Mouse (Mus musculus) limb, embryonic 14.5 days (tissue): ENCODE results near the gene Rnase13. TPM values are rescaled to one million over a fixed set of nuclear protein-coding genes. Genes with fewer than 3 reads are reported as not detected.

Experiments
- ATAC-seq: fragments of 200-750 bp; cut with Nextera tagmentation; 2 replicates; pipeline ENCODE4 v1.8.0; 2017; ENCODE audit warnings: low read depth, moderate number of reproducible peaks, moderate TSS enrichment; ENCODE audit not compliant: low FRiP score
- DNase-seq: peaks from one replicate; pipeline ENCODE4 v3.0.0-alpha.2; 2015; ENCODE audit warnings: low spot score
- H3K27ac ChIP-seq: fragments of 300-500 bp; sonication (generic); replicated peaks from 2 replicates; pipeline ENCODE4 v1.5.1; 2014; ENCODE audit warnings: low read depth, mild to moderate bottlenecking, low read length, moderate library complexity, mixed read lengths
- H3K27me3 ChIP-seq: fragments of 300-500 bp; sonication (generic); 2 replicates; pipeline ENCODE4 v1.6.1; 2014; ENCODE audit warnings: low read length, mixed read lengths; ENCODE audit not compliant: control insufficient read depth, insufficient read depth
- H3K36me3 ChIP-seq: fragments of 300-500 bp; sonication (generic); 2 replicates; pipeline ENCODE4 v1.6.1; 2014; ENCODE audit warnings: mild to moderate bottlenecking, low read length, moderate library complexity, mixed read lengths; ENCODE audit not compliant: control insufficient read depth, insufficient read depth
- H3K4me1 ChIP-seq: fragments of 300-500 bp; sonication (generic); 2 replicates; pipeline ENCODE4 v1.6.1; 2014; ENCODE audit warnings: antibody characterized with exemption, low read length, mixed read lengths; ENCODE audit not compliant: control insufficient read depth, insufficient read depth
- H3K4me2 ChIP-seq: fragments of 300-500 bp; sonication (generic); replicated peaks from 2 replicates; pipeline ENCODE4 v1.6.1; 2014; ENCODE audit warnings: low read depth, mild to moderate bottlenecking, low read length, moderate library complexity; ENCODE audit not compliant: severe bottlenecking
- H3K4me3 ChIP-seq: fragments of 300-500 bp; sonication (generic); replicated peaks from 2 replicates; pipeline ENCODE4 v1.5.1; 2014; ENCODE audit warnings: low read length
- H3K9ac ChIP-seq: fragments of 300-500 bp; sonication (generic); 2 replicates; pipeline ENCODE4 v1.6.1; 2014; ENCODE audit warnings: mild to moderate bottlenecking, low read depth, low read length, moderate library complexity; ENCODE audit not compliant: severe bottlenecking
- H3K9me3 ChIP-seq: fragments of 300-500 bp; sonication (generic); 2 replicates; pipeline ENCODE4 v1.6.1; 2016; ENCODE audit warnings: low read length; ENCODE audit not compliant: control insufficient read depth
- POLR2A ChIP-seq: fragments of 200-500 bp; IDR thresholded peaks from 2 replicates; pipeline ENCODE4 v1.8.0; 2012; ENCODE audit warnings: inconsistent platforms, mild to moderate bottlenecking, moderate library complexity, borderline replicate concordance; ENCODE audit not compliant: insufficient read depth, insufficient read length; ENCODE audit errors: extremely low read depth
- WGBS: fragments of 180-500 bp; shearing (Covaris S2); extraction: QIAGEN DNeasy Blood & Tissue Kit; methylation state at CpG from one replicate; pipeline ENCODE4 v1.1.7; 2014; 5-methylcytosine and 5-hydroxymethylcytosine counted together
- polyA plus RNA-seq, 2 experiments: library from polyadenylated mRNA; depleted of rRNA in 1 of 2; stranded (reverse) in 1 of 2; unstranded in 1 of 2; fragments of >200 nt; fragmentation: Nextera tagmentation in 1 of 2; extraction: Ambion mirVana in 1 of 2; gene quantifications; 2 replicates each; pipeline versions ENCODE4 v1.2.1 to v1.2.3; 2012 to 2014

Gene Rnase13
- not detected in 2 replicates for polyA plus RNA-seq (2012; rRNA removed)
- polyA plus RNA-seq (2014; fragmentation: Nextera tagmentation; extraction: Ambion mirVana), result not detected in 2 replicates

GRCm38 (mm10) chr14:51922571-51922865 is at the start of gene Rnase13:
Gene Rnase13 (minus strand): TSS chr14:51922773.
- 0 out of 2 replicates have a peak, but pooled peaks cover 4% of the 10 kb centered on the region for H3K4me1 ChIP-seq
- TF ChIP-seq POLR2A, result no peak
- no peak for DNase-seq
- H3K27ac ChIP-seq, result no peak within 1 kb of the TSS
- 0 out of 2 replicates have a peak within 1 kb of the TSS, but pooled peaks have one; percentile 16 for H3K9ac ChIP-seq
- no peaks in the 10 kb centered on the region for H3K27me3 ChIP-seq
- WGBS, result 76% methylated on average over 7 of the region's 7 CpGs
- H3K4me3 ChIP-seq, result no peak within 1 kb of the TSS
- no peaks in the 10 kb centered on the region for H3K36me3 ChIP-seq
- H3K9me3 ChIP-seq, result no peaks in the 10 kb centered on the region
- no peak within 1 kb of the TSS for H3K4me2 ChIP-seq
- ATAC-seq, result no peak

- no peak for ATAC-seq
- no peak overlapping the region for H3K9ac ChIP-seq
- DNase-seq, result no peak
- no peak overlapping the region for H3K27ac ChIP-seq
- no peak overlapping the region for H3K4me3 ChIP-seq
- H3K36me3 ChIP-seq, result no peaks in the 10 kb centered on the region
- 72% methylated on average over 3 of the region's 3 CpGs for WGBS
- TF ChIP-seq POLR2A, result no peak
- no peaks in the 10 kb centered on the region for H3K27me3 ChIP-seq
- H3K9me3 ChIP-seq, result no peaks in the 10 kb centered on the region
- no peaks in the 10 kb centered on the region for H3K4me1 ChIP-seq
- no peak overlapping the region for H3K4me2 ChIP-seq
Measured at GRCm38 (mm10) chr14:51967400-51967799, 44.8 kb upstream of the Rnase13 start.

- no peak for DNase-seq
- Histone ChIP-seq H3K4me1 (no peaks in the 10 kb centered on the region), H3K27me3 (no peaks in the 10 kb centered on the region), H3K9me3 (no peaks in the 10 kb centered on the region), H3K4me3 (no peak overlapping the region), H3K9ac (no peak overlapping the region), H3K36me3 (no peaks in the 10 kb centered on the region), H3K4me2 (no peak overlapping the region), H3K27ac (no peak overlapping the region)
- no peak for TF ChIP-seq POLR2A
- WGBS, result 83% methylated on average over 2 of the region's 2 CpGs
- no peak for ATAC-seq
Measured at GRCm38 (mm10) chr14:51960316-51960715, 37.7 kb upstream of the Rnase13 start.

- ATAC-seq, result no peak
- Histone ChIP-seq H3K27me3 (no peaks in the 10 kb centered on the region), H3K4me3 (no peak overlapping the region), H3K4me1 (peaks cover 4% of the 10 kb centered on the region; the same call in 1 of the 2 replicates), H3K4me2 (no peak overlapping the region), H3K9me3 (no peaks in the 10 kb centered on the region), H3K36me3 (no peaks in the 10 kb centered on the region), H3K9ac (no peak overlapping the region), H3K27ac (no peak overlapping the region)
- 77% methylated on average over 6 of the region's 6 CpGs for WGBS
- DNase-seq, result no peak
- no peak for TF ChIP-seq POLR2A
Measured at GRCm38 (mm10) chr14:51943336-51943735, 20.8 kb upstream of the Rnase13 start.

- Histone ChIP-seq H3K27me3 (no peaks in the 10 kb centered on the region), H3K9me3 (no peaks in the 10 kb centered on the region), H3K4me3 (no peak overlapping the region), H3K4me2 (no peak overlapping the region), H3K4me1 (peaks cover 4% of the 10 kb centered on the region; the same call in 1 of the 2 replicates), H3K9ac (no peak overlapping the region), H3K27ac (no peak overlapping the region), H3K36me3 (no peaks in the 10 kb centered on the region)
- 42% methylated on average over 7 of the region's 7 CpGs for WGBS
- ATAC-seq (no peak), DNase-seq (no peak)
- no peak for TF ChIP-seq POLR2A
Measured at GRCm38 (mm10) chr14:51942236-51942635, 19.7 kb upstream of the Rnase13 start.

GRCm38 (mm10) chr14:51941577-51941976 is 19.0 kb upstream of the Rnase13 start:
- no peaks in the 10 kb centered on the region for H3K9me3 ChIP-seq
- no peak overlapping the region for H3K4me2 ChIP-seq
- ATAC-seq (no peak), DNase-seq (no peak)
- H3K27me3 ChIP-seq, result no peaks in the 10 kb centered on the region
- H3K36me3 ChIP-seq, result no peaks in the 10 kb centered on the region
- 64% methylated on average over 9 of the region's 9 CpGs for WGBS
- no peak overlapping the region for H3K9ac ChIP-seq
- no peak overlapping the region for H3K4me3 ChIP-seq
- peaks cover 4% of the 10 kb centered on the region; the same call in 1 of the 2 replicates for H3K4me1 ChIP-seq
- TF ChIP-seq POLR2A, result no peak
- H3K27ac ChIP-seq, result no peak overlapping the region
